Mouse (Mus musculus) stomach, embryonic 15.5 days (tissue): ENCODE results near the gene Ablim1. TPM values are rescaled to one million over a fixed set of nuclear protein-coding genes. Genes with fewer than 3 reads are reported as not detected.

Experiments used
- ATAC-seq: fragments of 200-750 bp; cut with Nextera tagmentation; 2 replicates; pipeline ENCODE4 v1.8.0; 2017; ENCODE audit warnings: low read depth, moderate number of reproducible peaks, moderate TSS enrichment; ENCODE audit not compliant: insufficient read depth, low FRiP score
- H3K27ac ChIP-seq: fragments of 300-500 bp; sonication (generic); 2 replicates; pipeline ENCODE4 v1.5.1; 2015; ENCODE audit warnings: mild to moderate bottlenecking, inconsistent platforms
- H3K27me3 ChIP-seq: fragments of 300-500 bp; sonication (generic); replicated peaks from 2 replicates; pipeline ENCODE4 v1.6.1; 2015; ENCODE audit warnings: inconsistent platforms
- H3K36me3 ChIP-seq: fragments of 300-500 bp; sonication (generic); 2 replicates; pipeline ENCODE4 v1.6.1; 2015; ENCODE audit warnings: inconsistent platforms
- H3K4me1 ChIP-seq: fragments of 300-500 bp; sonication (generic); 2 replicates; pipeline ENCODE4 v1.6.1; 2015; ENCODE audit warnings: inconsistent platforms
- H3K4me2 ChIP-seq: fragments of 300-500 bp; sonication (generic); 2 replicates; pipeline ENCODE4 v1.6.1; 2015; ENCODE audit warnings: mild to moderate bottlenecking, inconsistent platforms
- H3K4me3 ChIP-seq: fragments of 300-500 bp; sonication (generic); replicated peaks from 2 replicates; pipeline ENCODE4 v1.5.1; 2015; ENCODE audit warnings: inconsistent platforms
- H3K9ac ChIP-seq: fragments of 300-500 bp; sonication (generic); 2 replicates; pipeline ENCODE4 v1.6.1; 2015; ENCODE audit warnings: inconsistent platforms
- H3K9me3 ChIP-seq: fragments of 300-500 bp; sonication (generic); 2 replicates; pipeline ENCODE4 v1.6.1; 2016; ENCODE audit warnings: inconsistent platforms
- WGBS: fragments of 180-500 bp; shearing (Covaris S2); methylation state at CpG from one replicate; pipeline ENCODE4 v1.1.7; 2015; 5-methylcytosine and 5-hydroxymethylcytosine counted together
- polyA plus RNA-seq: library from polyadenylated mRNA; unstranded; fragments of >200 nt; fragmentation: Nextera tagmentation; extraction: Ambion mirVana; gene quantifications from 2 replicates; pipeline ENCODE4 v1.2.1, GENCODE M21; 2015

Ablim1 gene
- polyA plus RNA-seq, 1 experiment from 2014 or later: 41.2 TPM

- Histone ChIP-seq H3K27me3 (no peaks in the 10 kb centered on the region), H3K4me1 (no peaks in the 10 kb centered on the region), H3K4me3 (no peak overlapping the region), H3K9ac (no peak overlapping the region), H3K9me3 (no peaks in the 10 kb centered on the region), H3K27ac (no peak overlapping the region), H3K4me2 (no peak overlapping the region), H3K36me3 (no peaks in the 10 kb centered on the region)
- WGBS: 63% methylated on average over 3 of the region's 3 CpGs
- ATAC-seq: no peak
These were observed 7.1 kb upstream of the Ablim1 start for GRCm38 (mm10) chr19:57321839-57322238.

- H3K36me3 ChIP-seq: no peaks in the 10 kb centered on the region
- H3K27me3 ChIP-seq: no peaks in the 10 kb centered on the region
- H3K4me2 ChIP-seq: no peak overlapping the region
- H3K4me1 ChIP-seq: no peaks in the 10 kb centered on the region
- no peak overlapping the region for H3K27ac ChIP-seq
- no peaks in the 10 kb centered on the region for H3K9me3 ChIP-seq
- 66% methylated on average over 9 of the region's 9 CpGs for WGBS
- no peak for ATAC-seq
- no peak overlapping the region for H3K9ac ChIP-seq
- H3K4me3 ChIP-seq: no peak overlapping the region
These were observed 6.1 kb upstream of the Ablim1 start for GRCm38 (mm10) chr19:57320656-57321382.

- Histone ChIP-seq H3K4me3 (no peak overlapping the region), H3K36me3 (no peaks in the 10 kb centered on the region), H3K4me1 (peaks cover 10% of the 10 kb centered on the region; the same call in 1 of the 2 replicates), H3K9ac (no peak overlapping the region), H3K27ac (no peak overlapping the region), H3K27me3 (no peaks in the 10 kb centered on the region), H3K9me3 (no peaks in the 10 kb centered on the region), H3K4me2 (no peak overlapping the region)
- ATAC-seq: no peak
- WGBS: 81% methylated on average over 3 of the region's 3 CpGs
These were observed 1.9 kb upstream of the Ablim1 start for GRCm38 (mm10) chr19:57316597-57316996.

GRCm38 (mm10) chr19:57315013-57315565 lies 370 bp upstream of the Ablim1 start:
- no peaks in the 10 kb centered on the region for H3K36me3 ChIP-seq
- ATAC-seq: peak; percentile 32; the same call in 1 of the 2 replicates
- H3K4me1 ChIP-seq: peaks cover 10% of the 10 kb centered on the region; the same call in 1 of the 2 replicates
- peak overlapping the region; percentile 51 for H3K9ac ChIP-seq
- peak overlapping the region; percentile 97 for H3K4me2 ChIP-seq
- H3K4me3 ChIP-seq: peak overlapping the region; percentile 55
- peak overlapping the region; percentile 45; the same call in 1 of the 2 replicates for H3K27ac ChIP-seq
- H3K9me3 ChIP-seq: no peaks in the 10 kb centered on the region
- 33% methylated on average over 11 of the region's 11 CpGs for WGBS
- no peaks in the 10 kb centered on the region for H3K27me3 ChIP-seq

GRCm38 (mm10) chr19:57313891-57314345 lies 801 bp downstream of the Ablim1 start:
- no peaks in the 10 kb centered on the region for H3K27me3 ChIP-seq
- no peak overlapping the region for H3K27ac ChIP-seq
- no peaks in the 10 kb centered on the region for H3K36me3 ChIP-seq
- ATAC-seq: no peak
- 61% methylated on average over 3 of the region's 3 CpGs for WGBS
- H3K4me2 ChIP-seq: peak overlapping the region; percentile 97
- peak overlapping the region; percentile 55 for H3K4me3 ChIP-seq
- H3K9me3 ChIP-seq: no peaks in the 10 kb centered on the region
- H3K4me1 ChIP-seq: peaks cover 10% of the 10 kb centered on the region; the same call in 1 of the 2 replicates
- H3K9ac ChIP-seq: no peak overlapping the region

GRCm38 (mm10) chr19:57313226-57313625 lies 1.5 kb downstream of the Ablim1 start:
- no peak for ATAC-seq
- WGBS: 70% methylated on average over 10 of the region's 10 CpGs
- peak overlapping the region; percentile 97; the same call in 1 of the 2 replicates for H3K4me2 ChIP-seq
- H3K4me1 ChIP-seq: peaks cover 10% of the 10 kb centered on the region; the same call in 1 of the 2 replicates
- no peaks in the 10 kb centered on the region for H3K36me3 ChIP-seq
- H3K27ac ChIP-seq: no peak overlapping the region
- no peaks in the 10 kb centered on the region for H3K27me3 ChIP-seq
- no peak overlapping the region for H3K9ac ChIP-seq
- no peak overlapping the region for H3K4me3 ChIP-seq
- H3K9me3 ChIP-seq: no peaks in the 10 kb centered on the region

- peaks cover 8% of the 10 kb centered on the region; the same call in 1 of the 2 replicates for H3K4me1 ChIP-seq
- no peaks in the 10 kb centered on the region for H3K27me3 ChIP-seq
- no peak overlapping the region for H3K9ac ChIP-seq
- no peak overlapping the region for H3K4me2 ChIP-seq
- H3K36me3 ChIP-seq: no peaks in the 10 kb centered on the region
- 57% methylated on average over 4 of the region's 4 CpGs for WGBS
- ATAC-seq: no peak
- no peak overlapping the region for H3K4me3 ChIP-seq
- no peak overlapping the region for H3K27ac ChIP-seq
- H3K9me3 ChIP-seq: no peaks in the 10 kb centered on the region
These were observed 4.7 kb downstream of the Ablim1 start for GRCm38 (mm10) chr19:57309980-57310379.

GRCm38 (mm10) chr19:57306601-57307000 lies 8.1 kb downstream of the Ablim1 start:
- no peak overlapping the region for H3K4me3 ChIP-seq
- no peak overlapping the region for H3K4me2 ChIP-seq
- H3K9me3 ChIP-seq: no peaks in the 10 kb centered on the region
- H3K4me1 ChIP-seq: 0 out of 2 replicates have a peak, but pooled peaks cover 6% of the 10 kb centered on the region
- no peaks in the 10 kb centered on the region for H3K36me3 ChIP-seq
- 63% methylated on average over 4 of the region's 4 CpGs for WGBS
- no peak overlapping the region for H3K27ac ChIP-seq
- H3K27me3 ChIP-seq: no peaks in the 10 kb centered on the region
- ATAC-seq: no peak
- H3K9ac ChIP-seq: no peak overlapping the region

- no peaks in the 10 kb centered on the region for H3K36me3 ChIP-seq
- 74% methylated on average over 8 of the region's 8 CpGs for WGBS
- no peak overlapping the region for H3K4me3 ChIP-seq
- H3K27ac ChIP-seq: no peak overlapping the region
- 0 out of 2 replicates have a peak, but pooled peaks cover 6% of the 10 kb centered on the region for H3K4me1 ChIP-seq
- no peak for ATAC-seq
- no peak overlapping the region for H3K9ac ChIP-seq
- H3K4me2 ChIP-seq: no peak overlapping the region
- H3K27me3 ChIP-seq: no peaks in the 10 kb centered on the region
- H3K9me3 ChIP-seq: no peaks in the 10 kb centered on the region
These were observed 8.7 kb downstream of the Ablim1 start for GRCm38 (mm10) chr19:57305972-57306371.

- Histone ChIP-seq H3K4me2 (no peak overlapping the region), H3K4me1 (0 out of 2 replicates have a peak, but pooled peaks cover 6% of the 10 kb centered on the region), H3K27me3 (no peaks in the 10 kb centered on the region), H3K36me3 (no peaks in the 10 kb centered on the region), H3K9ac (no peak overlapping the region), H3K4me3 (no peak overlapping the region), H3K9me3 (no peaks in the 10 kb centered on the region), H3K27ac (no peak overlapping the region)
- no peak for ATAC-seq
- 77% methylated on average over 2 of the region's 2 CpGs for WGBS
These were observed 10.1 kb downstream of the Ablim1 start for GRCm38 (mm10) chr19:57304666-57305065.

GRCm38 (mm10) chr19:57301961-57302395 lies 12.7 kb downstream of the Ablim1 start:
- WGBS: 40% methylated on average over 12 of the region's 12 CpGs
- Histone ChIP-seq H3K9me3 (no peaks in the 10 kb centered on the region), H3K27ac (no peak overlapping the region; the same call in 1 of the 2 replicates), H3K36me3 (no peaks in the 10 kb centered on the region), H3K4me3 (no peak overlapping the region), H3K27me3 (no peaks in the 10 kb centered on the region), H3K9ac (no peak overlapping the region), H3K4me1 (0 out of 2 replicates have a peak, but pooled peaks cover 6% of the 10 kb centered on the region), H3K4me2 (no peak overlapping the region)
- ATAC-seq: no peak

- Histone ChIP-seq H3K9ac (no peak overlapping the region), H3K27me3 (no peaks in the 10 kb centered on the region), H3K27ac (no peak overlapping the region; the same call in 1 of the 2 replicates), H3K4me2 (no peak overlapping the region), H3K9me3 (no peaks in the 10 kb centered on the region), H3K4me3 (no peak overlapping the region), H3K36me3 (no peaks in the 10 kb centered on the region), H3K4me1 (0 out of 2 replicates have a peak, but pooled peaks cover 6% of the 10 kb centered on the region)
- 76% methylated on average over 5 of the region's 5 CpGs for WGBS
- no peak for ATAC-seq
These were observed 16.7 kb downstream of the Ablim1 start for GRCm38 (mm10) chr19:57298006-57298405.
